Mouse (Mus musculus) heart, adult 2 months (tissue): ENCODE results near the gene Nup62cl. TPM values are rescaled to one million over a fixed set of nuclear protein-coding genes. Genes with fewer than 3 reads are reported as not detected.

Experiments used
- DNase-seq, 2 experiments: peaks; one replicate each; pipeline ENCODE4 v3.0.0; 2021
- H3K27ac ChIP-seq: fragments of 200-600 bp; 2 replicates; pipeline ENCODE4 v1.8.1; 2022
- H3K27me3 ChIP-seq: fragments of 200-500 bp; 2 replicates; pipeline ENCODE4 v1.6.1; 2012; ENCODE audit warnings: mild to moderate bottlenecking, low read length, inconsistent platforms, mixed read lengths; ENCODE audit not compliant: control insufficient read depth, insufficient read depth
- H3K36me3 ChIP-seq: fragments of 200-500 bp; 2 replicates; pipeline ENCODE4 v1.6.1; 2012; ENCODE audit warnings: low read length, inconsistent platforms; ENCODE audit not compliant: control insufficient read depth, insufficient read depth
- H3K4me1 ChIP-seq: fragments of 200-500 bp; 2 replicates; pipeline ENCODE4 v1.6.1; 2011; ENCODE audit warnings: low read length; ENCODE audit not compliant: control insufficient read depth, insufficient read depth
- H3K4me3 ChIP-seq: fragments of 200-600 bp; 2 replicates; pipeline ENCODE4 v1.8.1; 2022
- H3K79me2 ChIP-seq: fragments of 200-500 bp; replicated peaks from 2 replicates; pipeline ENCODE4 v1.6.1; 2012; ENCODE audit warnings: mild to moderate bottlenecking, inconsistent platforms, low read length, moderate library complexity, mixed read lengths; ENCODE audit not compliant: control insufficient read depth, insufficient read depth
- H3K9ac ChIP-seq: fragments of 200-500 bp; 2 replicates; pipeline ENCODE4 v1.6.1; 2012; ENCODE audit warnings: low read depth, mild to moderate bottlenecking, control low read depth, inconsistent platforms, low read length, mixed read lengths
- CTCF ChIP-seq: fragments of 200-600 bp; IDR thresholded peaks from 2 replicates; pipeline ENCODE4 v1.8.1; 2022; ENCODE audit warnings: antibody characterized with exemption, mild to moderate bottlenecking, moderate library complexity
- EP300 ChIP-seq: fragments of 200-500 bp; IDR thresholded peaks from 2 replicates; pipeline ENCODE4 v1.6.1; 2011; ENCODE audit warnings: low read depth, low read length, control low read depth; ENCODE audit not compliant: insufficient read depth
- POLR2A ChIP-seq: fragments of 200-500 bp; IDR thresholded peaks from 2 replicates; pipeline ENCODE4 v1.6.1; 2011; ENCODE audit warnings: mild to moderate bottlenecking, low read depth, low read length, control low read depth; ENCODE audit not compliant: insufficient read depth
- WGBS: fragments of 180-500 bp; shearing (Covaris S2); methylation state at CpG from one replicate; pipeline ENCODE4 v1.1.7; 2018; 5-methylcytosine and 5-hydroxymethylcytosine counted together
- intact Hi-C: fragments of 180-260 bp; cut with DNase I; formaldehyde crosslinking; loops from one replicate; pipeline ENCODE4 v1.15.1; 2025
- long read RNA-seq: library from polyadenylated mRNA; stranded (forward); transcript quantifications from one replicate; pipeline ENCODE4 v2.0.0, GENCODE M21; 2021
- polyA plus RNA-seq: library from polyadenylated mRNA; depleted of rRNA; stranded (reverse); fragments of >200 nt; gene quantifications from 2 replicates; pipeline ENCODE4 v1.2.3, GENCODE M21; 2012; rRNA removed
- total RNA-seq, 2 experiments: library from RNA; stranded (reverse); gene quantifications; 2 replicates each; pipeline ENCODE4 v1.2.3; 2021

Gene Nup62cl
- total RNA-seq (not detected), polyA plus RNA-seq (0.20 and 0.51 TPM in 2 replicates)
- long read RNA-seq = 0 reads

GRCm38 (mm10) chrX:140062135-140062975 is at the start of gene Nup62cl, which contains the start of gene Pih1h3b:
TSS of gene Nup62cl (minus strand) at chrX:140062712.
TSS of gene Pih1h3b (plus strand) at chrX:140062879.
- WGBS = 23% methylated on average over 64 of the region's 64 CpGs
- no peaks in the 10 kb centered on the region for H3K79me2 ChIP-seq
- H3K4me1 ChIP-seq = no peaks in the 10 kb centered on the region
- peak within 1 kb of the TSS; percentile 27 for H3K4me3 ChIP-seq
- TF ChIP-seq EP300 (no peak), POLR2A (no peak), CTCF (no peak)
- DNase-seq = peak; percentile 43 to 48
- peaks cover 9% of the 10 kb centered on the region for H3K27me3 ChIP-seq
- intact Hi-C loops = no loop called here
- no peak within 1 kb of the TSS; the same call in 1 of the 2 replicates for H3K9ac ChIP-seq
- H3K36me3 ChIP-seq = no peaks in the 10 kb centered on the region
- H3K27ac ChIP-seq = no peak within 1 kb of the TSS

- intact Hi-C loops = no loop called here
- no peak for DNase-seq
- Histone ChIP-seq H3K27ac (no peak overlapping the region), H3K79me2 (no peaks in the 10 kb centered on the region), H3K4me3 (no peak overlapping the region), H3K36me3 (no peaks in the 10 kb centered on the region), H3K9ac (no peak overlapping the region), H3K27me3 (no peaks in the 10 kb centered on the region), H3K4me1 (no peaks in the 10 kb centered on the region)
- no peak for TF ChIP-seq CTCF
- no peak for TF ChIP-seq POLR2A
- no peak for TF ChIP-seq EP300
- 67% methylated on average over 2 of the region's 2 CpGs for WGBS
Measured at GRCm38 (mm10) chrX:140094066-140094465, 31.6 kb upstream of the Nup62cl start.

DNA sequence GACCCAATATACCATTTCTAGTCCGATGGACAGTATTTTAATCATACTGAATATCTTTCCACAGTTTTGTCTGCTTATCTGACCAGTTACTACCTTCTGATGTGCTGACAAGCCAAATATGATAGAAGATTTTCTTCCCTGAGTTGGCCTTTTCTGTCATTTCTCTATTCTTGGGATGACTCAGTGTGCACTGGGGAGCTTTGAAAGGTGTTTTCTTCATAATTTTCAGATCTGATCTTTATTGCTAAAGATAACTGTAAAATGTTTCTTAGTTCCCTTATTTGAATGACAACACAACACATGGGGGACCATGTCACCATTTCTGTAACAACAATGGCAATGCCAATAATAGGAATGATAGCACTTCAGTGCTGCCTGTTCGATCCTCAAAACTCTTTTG is 20.0 kb upstream of the Nup62cl start:
- H3K9ac ChIP-seq = no peak overlapping the region
- no peaks in the 10 kb centered on the region for H3K27me3 ChIP-seq
- TF ChIP-seq POLR2A = no peak
- no peak for TF ChIP-seq CTCF
- no peak for TF ChIP-seq EP300
- H3K4me3 ChIP-seq = no peak overlapping the region
- H3K79me2 ChIP-seq = no peaks in the 10 kb centered on the region
- intact Hi-C loops = no loop called here
- no peak for DNase-seq
- 78% methylated on average over 2 of the region's 2 CpGs for WGBS
- no peak overlapping the region for H3K27ac ChIP-seq
- no peaks in the 10 kb centered on the region for H3K4me1 ChIP-seq
- H3K36me3 ChIP-seq = no peaks in the 10 kb centered on the region

GRCm38 (mm10) chrX:140060886-140061874 is 1.3 kb downstream of the Nup62cl start:
- Histone ChIP-seq H3K36me3 (no peaks in the 10 kb centered on the region), H3K9ac (no peak overlapping the region), H3K79me2 (no peaks in the 10 kb centered on the region), H3K4me3 (peak overlapping the region; percentile 8; the same call in 1 of the 2 replicates), H3K27ac (no peak overlapping the region), H3K27me3 (peaks cover 9% of the 10 kb centered on the region), H3K4me1 (no peaks in the 10 kb centered on the region)
- WGBS = 28% methylated on average over 83 of the region's 90 CpGs
- TF ChIP-seq EP300 = no peak
- no peak for TF ChIP-seq POLR2A
- TF ChIP-seq CTCF = no peak
- intact Hi-C loops = no loop called here
- DNase-seq = peak in 1 of 2 experiments; percentile 18

- no peaks in the 10 kb centered on the region for H3K4me1 ChIP-seq
- H3K4me3 ChIP-seq = peak overlapping the region; percentile 55
- H3K36me3 ChIP-seq = no peaks in the 10 kb centered on the region
- no peak overlapping the region for H3K9ac ChIP-seq
- peak overlapping the region; percentile 73; the same call in 1 of the 2 replicates for H3K27ac ChIP-seq
- no peak for DNase-seq
- intact Hi-C loops = loop anchor here (10.0 kb wide), 1 partner anchor 124 kb away; the partner anchor contains the start of gene Morc4
- TF ChIP-seq POLR2A = no peak
- TF ChIP-seq CTCF = no peak
- no peak for TF ChIP-seq EP300
- H3K27me3 ChIP-seq = no peaks in the 10 kb centered on the region
- H3K79me2 ChIP-seq = 0 out of 2 replicates have a peak, but pooled peaks cover 2% of the 10 kb centered on the region
- WGBS = 76% methylated on average over 4 of the region's 4 CpGs
Measured at GRCm38 (mm10) chrX:139998691-139999065, 63.8 kb downstream of the Nup62cl start.
